Mouse (Mus musculus) forebrain, postnatal 0 days (tissue): Measurements from ENCODE around the gene Irf3. TPM values are rescaled to one million over a fixed set of nuclear protein-coding genes. Genes with fewer than 3 reads are reported as not detected.

Source experiments
- ATAC-seq: fragments of 200-750 bp; cut with Nextera tagmentation; 2 replicates; pipeline ENCODE4 v1.8.0; 2017; ENCODE audit warnings: mild to moderate bottlenecking, moderate library complexity
- DNase-seq: peaks from one replicate; pipeline ENCODE4 v3.0.0-alpha.2; 2015
- H3K27ac ChIP-seq: fragments of 300-500 bp; sonication (generic); 2 replicates; pipeline ENCODE4 v1.5.1; 2014; ENCODE audit warnings: low read depth, mild to moderate bottlenecking, antibody characterized with exemption, low read length, moderate library complexity, mixed read lengths
- H3K27me3 ChIP-seq: fragments of 300-500 bp; sonication (generic); 2 replicates; pipeline ENCODE4 v1.6.1; 2014; ENCODE audit warnings: mild to moderate bottlenecking, low read length, mixed read lengths; ENCODE audit not compliant: insufficient read depth
- H3K36me3 ChIP-seq: fragments of 300-500 bp; sonication (generic); 2 replicates; pipeline ENCODE4 v1.6.1; 2014; ENCODE audit warnings: mild to moderate bottlenecking, moderate library complexity; ENCODE audit not compliant: insufficient read depth
- H3K4me1 ChIP-seq: fragments of 300-500 bp; sonication (generic); 2 replicates; pipeline ENCODE4 v1.6.1; 2014; ENCODE audit warnings: antibody characterized with exemption; ENCODE audit not compliant: insufficient read depth
- H3K4me2 ChIP-seq: fragments of 300-500 bp; sonication (generic); 2 replicates; pipeline ENCODE4 v1.6.1; 2014; ENCODE audit warnings: low read depth, mild to moderate bottlenecking, moderate library complexity
- H3K4me3 ChIP-seq: fragments of 300-500 bp; sonication (generic); 2 replicates; pipeline ENCODE4 v1.5.1; 2014; ENCODE audit warnings: low read depth, low read length, mixed read lengths
- H3K9ac ChIP-seq: fragments of 300-500 bp; sonication (generic); 2 replicates; pipeline ENCODE4 v1.6.1; 2014; ENCODE audit warnings: mild to moderate bottlenecking
- H3K9me3 ChIP-seq: fragments of 300-500 bp; sonication (generic); 2 replicates; pipeline ENCODE4 v1.6.1; 2016; ENCODE audit warnings: low read length
- CTCF ChIP-seq: sonication (generic); IDR thresholded peaks from 2 replicates; pipeline ENCODE4 v1.5.1; 2016; ENCODE audit warnings: antibody characterized with exemption, control low read depth, low read depth
- WGBS: fragments of 180-500 bp; shearing (Covaris S2); extraction: QIAGEN DNeasy Blood & Tissue Kit; methylation state at CpG from one replicate; pipeline ENCODE4 v1.1.7; 2014; 5-methylcytosine and 5-hydroxymethylcytosine counted together
- polyA plus RNA-seq: library from polyadenylated mRNA; unstranded; fragments of >200 nt; fragmentation: Nextera tagmentation; extraction: Ambion mirVana; gene quantifications from 2 replicates; pipeline ENCODE4 v1.2.1, GENCODE M21; 2015
- total RNA-seq: library from RNA; depleted of rRNA; stranded (reverse); fragments of >200 nt; gene quantifications from 2 replicates; pipeline ENCODE4 v1.2.3, GENCODE M21; 2014

The Irf3 gene
- total and polyA plus RNA-seq, 2 experiments from 2014 or later, result 23.1 to 39.7 TPM

DNA sequence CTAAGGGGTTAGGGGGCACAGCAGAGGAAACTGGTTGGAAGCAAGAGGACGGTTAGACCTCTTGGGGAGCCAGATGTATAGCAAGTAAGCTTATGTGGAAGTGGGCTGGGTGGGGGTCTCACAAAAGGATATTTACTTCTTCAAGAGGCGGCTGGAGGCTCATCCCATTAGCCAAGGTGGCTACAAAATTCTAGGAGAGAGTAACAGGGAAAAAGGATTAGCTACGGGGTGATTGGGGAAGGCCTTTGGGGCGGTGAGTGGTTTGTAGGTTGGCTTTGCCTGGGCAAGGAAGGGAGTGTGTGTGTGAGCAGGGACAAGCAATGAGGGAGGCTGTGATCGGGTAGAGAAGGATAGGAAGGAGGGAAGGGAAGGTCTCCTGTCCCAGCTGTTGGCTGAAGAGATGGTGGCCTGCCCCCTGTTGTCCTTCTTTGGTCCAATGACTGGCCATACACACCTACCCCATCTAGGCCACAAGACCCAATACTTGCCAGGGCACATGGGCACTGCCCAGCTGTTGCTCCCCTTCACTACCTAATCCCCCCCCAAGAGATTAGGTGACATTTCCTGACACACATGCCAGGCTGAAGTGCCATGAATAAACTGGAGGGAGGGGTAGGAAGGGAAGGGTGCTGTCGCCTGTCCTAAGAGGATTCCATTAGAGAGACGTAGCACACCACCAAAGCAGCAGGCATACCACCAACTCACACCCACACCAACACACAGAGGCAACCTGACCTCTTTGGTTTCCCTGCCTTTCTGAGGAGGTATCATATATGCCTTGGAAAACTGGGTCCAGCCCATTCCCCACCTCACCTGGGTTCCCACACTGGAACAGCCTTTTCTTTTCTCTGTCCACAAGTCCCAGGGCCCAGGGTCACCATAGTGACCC is 13.3 kb upstream of the Irf3 start:
- Histone ChIP-seq H3K4me2 (peak overlapping the region; percentile 62), H3K4me1 (peaks cover 21% of the 10 kb centered on the region), H3K4me3 (0 out of 2 replicates have a peak overlapping the region, but pooled peaks have one; percentile 96), H3K9ac (no peak overlapping the region), H3K27me3 (no peaks in the 10 kb centered on the region), H3K36me3 (peaks cover 35% of the 10 kb centered on the region), H3K9me3 (no peaks in the 10 kb centered on the region), H3K27ac (no peak overlapping the region)
- ATAC-seq (no peak), DNase-seq (no peak)
- WGBS, result 76% methylated on average over 7 of the region's 7 CpGs
- TF ChIP-seq CTCF, result no peak

DNA sequence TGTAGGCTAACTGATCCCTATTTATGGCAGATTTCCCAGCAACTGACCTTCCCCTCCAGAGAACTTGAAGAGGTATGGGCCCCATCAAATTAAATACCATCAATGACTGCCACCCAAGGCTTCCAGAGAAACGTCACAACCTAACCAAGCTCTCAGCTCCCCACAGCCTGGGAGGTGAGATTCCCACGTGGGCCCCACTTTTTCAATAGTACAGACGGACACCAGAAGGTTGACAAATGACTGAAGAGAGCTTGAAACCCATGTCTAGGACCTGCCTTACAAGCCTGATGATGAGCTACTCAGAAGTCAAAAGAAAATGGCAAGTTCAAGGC is 12.6 kb upstream of the Irf3 start:
- H3K9me3 ChIP-seq, result no peaks in the 10 kb centered on the region
- no peak overlapping the region for H3K27ac ChIP-seq
- peaks cover 21% of the 10 kb centered on the region for H3K4me1 ChIP-seq
- H3K9ac ChIP-seq, result no peak overlapping the region
- peak overlapping the region; percentile 96; the same call in 1 of the 2 replicates for H3K4me3 ChIP-seq
- 27% methylated on average over 3 of the region's 3 CpGs for WGBS
- H3K4me2 ChIP-seq, result peak overlapping the region; percentile 62
- no peak for TF ChIP-seq CTCF
- DNase-seq (no peak), ATAC-seq (no peak)
- H3K36me3 ChIP-seq, result peaks cover 29% of the 10 kb centered on the region
- no peaks in the 10 kb centered on the region for H3K27me3 ChIP-seq

DNA sequence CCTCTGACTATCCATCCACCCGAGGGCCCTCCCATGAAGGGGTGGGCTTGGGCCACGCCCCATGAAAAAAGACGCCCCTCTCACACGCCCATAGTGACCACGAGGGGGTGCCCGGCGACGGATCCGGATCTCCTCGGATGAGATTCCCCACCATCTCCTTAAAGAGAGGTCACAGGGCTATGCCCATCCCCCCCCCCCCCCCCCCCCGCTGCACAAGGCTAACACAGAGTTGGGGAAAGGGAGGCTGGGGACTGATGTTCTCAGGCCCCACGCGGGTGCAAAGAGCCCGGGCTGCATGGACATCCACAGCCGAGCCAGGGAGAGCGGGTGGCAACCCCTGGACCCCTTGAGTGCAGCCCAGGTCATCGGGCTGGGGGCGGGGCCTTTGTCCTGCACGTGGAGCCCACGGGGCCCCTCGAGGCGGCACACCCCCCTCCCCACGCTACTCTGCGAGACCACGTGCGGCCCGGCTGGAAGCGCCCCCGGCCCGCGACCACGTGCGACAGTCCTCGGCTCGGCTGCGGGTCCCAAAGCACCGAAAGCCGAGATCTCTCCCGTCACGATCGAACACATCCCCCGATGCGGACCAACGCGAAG is 11.8 kb upstream of the Irf3 start:
- Histone ChIP-seq H3K36me3 (peaks cover 22% of the 10 kb centered on the region), H3K4me3 (peak overlapping the region; percentile 96), H3K4me1 (peaks cover 21% of the 10 kb centered on the region), H3K9ac (peak overlapping the region; percentile 95), H3K4me2 (peak overlapping the region; percentile 62), H3K9me3 (no peaks in the 10 kb centered on the region), H3K27me3 (no peaks in the 10 kb centered on the region), H3K27ac (peak overlapping the region; percentile 93)
- DNase-seq (peak; percentile 64), ATAC-seq (no peak)
- TF ChIP-seq CTCF, result peak; percentile 49
- under 1% methylated on average over 42 of the region's 45 CpGs for WGBS

DNA sequence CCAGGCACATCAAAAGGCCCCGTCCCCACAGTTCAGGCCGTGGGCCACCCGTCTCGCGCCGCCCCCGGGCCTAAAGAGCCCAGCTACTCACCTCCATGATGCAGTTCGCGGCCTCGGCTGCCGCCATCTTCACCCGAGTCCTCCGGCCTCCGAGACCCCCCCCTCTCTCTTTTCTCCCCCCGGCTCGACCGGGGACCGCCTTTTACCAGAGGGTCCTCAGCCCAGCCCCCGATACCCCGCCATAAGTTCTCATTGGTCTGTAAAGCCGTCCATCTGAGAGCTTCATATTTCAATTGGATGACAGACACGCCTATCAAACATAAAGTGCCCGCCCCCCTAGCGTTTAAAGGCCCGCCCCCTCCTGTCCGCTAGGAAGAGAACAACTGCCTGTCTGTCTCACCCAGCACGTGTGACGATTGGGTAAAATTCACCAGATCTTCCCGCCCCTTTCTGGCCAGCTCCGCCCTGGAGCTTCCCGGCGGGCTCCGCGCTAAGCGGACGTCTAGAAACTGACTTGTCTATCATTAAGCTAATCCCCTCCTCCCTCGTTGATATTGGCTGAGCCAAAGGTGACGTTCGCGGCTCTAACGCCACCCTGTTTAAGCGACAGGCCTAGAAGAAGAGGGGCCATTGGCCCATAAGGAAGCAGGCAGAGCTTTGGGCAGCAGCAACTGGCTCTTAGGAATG is 11.1 kb upstream of the Irf3 start, which contains the start of gene Prmt1:
Gene Prmt1 (minus strand): TSS at position 377 of the 687 bp plus-strand sequence.
- ATAC-seq (peak; percentile 95), DNase-seq (peak; percentile 100)
- 3% methylated on average over 42 of the region's 42 CpGs for WGBS
- 0 out of 2 replicates have a peak, but pooled peaks have one; percentile 14 for TF ChIP-seq CTCF
- peak within 1 kb of the TSS; percentile 93 for H3K27ac ChIP-seq
- H3K9ac ChIP-seq, result peak within 1 kb of the TSS; percentile 95
- H3K4me1 ChIP-seq, result peaks cover 21% of the 10 kb centered on the region
- H3K4me3 ChIP-seq, result peak within 1 kb of the TSS; percentile 96
- H3K4me2 ChIP-seq, result peak within 1 kb of the TSS; percentile 62
- H3K9me3 ChIP-seq, result no peaks in the 10 kb centered on the region
- peaks cover 16% of the 10 kb centered on the region for H3K36me3 ChIP-seq
- H3K27me3 ChIP-seq, result no peaks in the 10 kb centered on the region

DNA sequence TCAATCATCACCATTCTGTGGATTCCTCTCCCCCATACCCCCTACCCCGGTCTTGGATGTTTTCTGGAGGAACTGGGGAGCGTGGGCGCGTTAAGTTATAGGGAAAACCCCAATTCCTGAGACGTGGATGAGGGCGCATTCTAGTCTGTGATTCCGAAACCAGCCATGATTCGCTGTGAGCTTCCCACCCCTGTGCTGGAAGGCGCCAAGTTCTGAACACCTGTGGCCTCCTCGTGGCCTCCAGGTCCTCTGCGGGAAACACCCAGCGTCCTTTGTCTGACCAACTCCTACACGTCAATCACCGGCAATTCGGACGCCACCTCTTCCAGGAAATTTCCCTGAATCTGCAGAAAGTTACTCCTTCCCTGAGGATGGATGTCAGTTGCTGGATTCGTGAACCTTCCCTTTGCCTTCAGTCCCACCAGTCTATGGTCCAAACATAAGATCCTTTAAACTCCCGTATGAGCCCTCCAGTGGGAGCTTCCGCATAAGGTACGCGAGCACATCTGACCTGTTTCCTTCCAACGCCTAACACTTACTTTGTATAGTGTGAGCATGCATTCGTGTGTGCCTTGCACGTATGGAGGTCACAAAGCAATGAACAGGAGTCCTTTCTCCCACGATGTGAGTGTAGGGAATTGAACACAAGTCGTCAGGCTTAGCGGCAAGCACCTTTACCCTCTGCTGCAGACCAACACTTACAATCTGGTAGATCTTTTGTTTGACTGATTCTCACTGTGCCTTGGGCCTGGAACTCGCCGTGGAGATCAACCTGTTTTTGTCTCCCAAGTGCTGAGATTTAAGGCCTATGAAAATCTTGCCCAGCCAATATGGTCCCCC is 10.3 kb upstream of the Irf3 start:
- Histone ChIP-seq H3K4me1 (peaks cover 21% of the 10 kb centered on the region), H3K9me3 (no peaks in the 10 kb centered on the region), H3K4me3 (peak overlapping the region; percentile 55), H3K36me3 (peaks cover 9% of the 10 kb centered on the region), H3K4me2 (peak overlapping the region; percentile 54), H3K27me3 (no peaks in the 10 kb centered on the region), H3K9ac (peak overlapping the region; percentile 56), H3K27ac (peak overlapping the region; percentile 89)
- ATAC-seq (no peak), DNase-seq (peak; percentile 59)
- TF ChIP-seq CTCF, result 0 out of 2 replicates have a peak, but pooled peaks have one; percentile 5
- under 1% methylated on average over 29 of the region's 29 CpGs for whole genome bisulfite sequencing

DNA sequence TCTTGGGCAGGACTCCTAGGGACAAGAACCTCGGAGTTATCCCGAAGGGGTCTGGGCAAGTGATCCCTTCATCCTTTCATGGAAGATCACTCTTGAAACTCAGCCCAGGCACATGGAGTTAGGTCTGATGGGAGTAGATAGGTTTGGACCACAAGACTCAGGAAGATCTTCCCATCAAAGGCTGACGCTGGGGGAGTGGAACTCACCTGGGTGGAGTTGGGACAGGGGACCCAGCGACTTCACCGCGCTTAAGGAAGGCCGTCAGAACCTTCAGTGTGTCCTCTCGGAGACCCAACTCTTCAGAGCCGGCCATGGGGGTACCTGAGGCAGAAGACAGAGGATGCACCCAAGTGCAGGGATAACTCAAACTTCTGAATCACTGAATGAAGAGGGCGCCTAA is 776 bp upstream of the Irf3 start:
- Histone ChIP-seq H3K4me1 (peaks cover 4% of the 10 kb centered on the region; the same call in 1 of the 2 replicates), H3K27ac (no peak overlapping the region), H3K9ac (no peak overlapping the region), H3K27me3 (no peaks in the 10 kb centered on the region), H3K4me2 (peak overlapping the region; percentile 88), H3K9me3 (no peaks in the 10 kb centered on the region), H3K4me3 (peak overlapping the region; percentile 53), H3K36me3 (peaks cover 16% of the 10 kb centered on the region)
- ATAC-seq (no peak), DNase-seq (no peak)
- WGBS, result 12% methylated on average over 10 of the region's 10 CpGs
- no peak for TF ChIP-seq CTCF
